Mouse (Mus musculus) heart, adult 10 weeks (tissue): ENCODE results near the gene Atp5d. TPM values are rescaled to one million over a fixed set of nuclear protein-coding genes. Genes with fewer than 3 reads are reported as not detected.

ENCODE experiments used
- polyA plus RNA-seq: library from polyadenylated mRNA; stranded (reverse); fragments of 350-450 nt; fragmentation: Illumina TruSeq; extraction: RNeasy Lipid Tissue Mini Kit (QIAGEN cat#74804); gene quantifications from one replicate; pipeline ENCODE4 v1.2.3, GENCODE M21; 2014; ENCODE audit warnings: low read depth, low replicate concordance

Gene Atp5d
- 1,104 TPM for polyA plus RNA-seq

DNA sequence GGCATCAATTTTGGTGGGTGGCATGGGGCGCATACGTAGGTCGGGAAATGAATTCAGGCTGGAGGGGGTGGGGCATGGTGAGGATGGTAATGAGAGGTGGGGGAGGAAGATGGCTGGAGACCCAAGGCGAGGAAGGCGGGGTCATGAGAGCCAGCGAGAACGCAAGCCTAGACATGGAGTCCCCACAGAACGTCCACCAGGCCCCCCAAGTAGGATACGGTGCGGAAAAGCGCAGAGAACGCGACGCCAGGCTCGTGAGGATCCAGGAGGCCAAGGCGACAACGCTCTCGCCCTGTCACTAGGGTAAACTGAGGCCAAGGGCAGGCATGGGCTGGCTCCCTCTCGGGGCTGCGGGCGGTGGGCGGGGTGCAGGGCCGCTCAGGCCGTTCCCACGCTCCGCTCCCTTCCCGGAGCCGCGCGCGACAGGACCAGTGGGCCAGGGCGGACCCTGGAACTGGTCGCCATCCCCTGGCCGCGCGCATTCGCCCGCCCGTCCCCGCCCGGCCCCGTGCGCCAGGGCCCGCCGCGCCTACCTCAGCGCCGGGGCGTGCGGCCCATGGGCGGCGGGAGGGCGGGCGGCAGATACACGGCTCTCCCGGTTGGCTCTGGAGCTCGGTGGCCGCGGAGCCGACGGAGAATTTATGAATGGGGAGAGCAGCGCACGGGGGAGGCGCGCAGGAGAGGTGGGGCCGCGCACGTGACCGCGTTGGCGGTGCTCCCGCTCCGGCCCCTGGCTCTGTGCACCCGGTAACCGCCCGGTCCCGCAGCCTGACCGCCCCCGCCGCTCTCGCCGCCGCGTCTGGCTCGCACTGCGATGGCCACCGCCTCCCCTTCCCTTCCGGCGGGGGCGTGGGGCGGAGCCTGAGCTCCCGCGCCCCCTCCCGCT, at the start of gene Atp5d:
Gene Atp5d (plus strand): TSS at position 80 of the 886 bp plus-strand sequence.

DNA sequence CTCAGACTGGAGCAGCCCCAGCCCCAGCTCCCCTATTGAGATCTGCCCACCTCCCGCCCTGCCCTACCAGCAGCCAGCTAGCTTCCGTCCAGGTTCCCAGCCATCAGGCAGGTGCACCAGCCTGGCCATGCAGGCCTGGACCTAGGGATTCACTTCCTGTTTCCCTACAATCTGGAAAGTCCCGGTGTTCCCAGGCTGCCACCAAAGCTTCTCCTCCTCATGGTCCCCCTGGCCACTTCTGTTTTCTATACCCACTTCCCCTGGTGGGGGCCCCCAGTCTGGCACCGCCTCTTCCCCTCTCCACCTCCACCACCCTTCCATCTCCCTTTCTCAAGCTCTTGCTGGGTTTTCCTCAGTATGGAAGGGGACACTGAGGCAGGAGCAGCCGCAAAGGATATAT, 33.0 kb upstream of the Atp5d start, which contains the start of gene Sbno2:
Gene Sbno2 (minus strand): TSS at position 112 of the 400 bp plus-strand sequence.

DNA sequence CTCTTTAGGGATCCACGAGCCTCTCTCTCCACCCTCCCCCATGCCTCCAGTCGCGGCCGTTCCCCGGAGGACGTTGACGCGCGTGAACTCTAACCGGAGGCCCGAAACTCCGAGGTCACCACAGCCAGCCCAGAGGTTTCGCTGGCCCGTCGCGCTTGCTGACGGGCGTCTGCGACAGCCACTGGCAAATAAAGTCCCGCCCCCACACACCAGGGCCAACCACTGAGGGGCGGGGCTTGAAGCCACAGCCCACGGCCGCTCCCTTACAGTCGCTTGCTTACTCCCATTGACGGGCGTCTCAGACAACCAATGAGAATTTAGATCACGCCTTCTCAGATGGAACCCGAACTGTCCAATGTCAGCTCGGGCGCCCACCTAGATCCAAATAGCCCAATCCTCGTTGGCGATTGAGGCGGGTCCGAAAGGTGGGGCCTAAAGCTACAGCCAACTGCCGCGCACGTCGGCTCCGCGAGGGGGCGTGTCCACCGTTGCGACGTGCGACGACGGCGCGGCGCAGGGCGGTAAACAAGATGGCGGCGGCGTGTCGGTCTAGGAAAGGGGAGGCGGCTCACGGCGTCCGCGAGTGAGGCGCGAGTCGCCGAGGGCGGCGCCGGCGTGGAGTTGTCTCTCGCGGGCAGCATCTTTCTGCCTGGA, 23.0 kb upstream of the Atp5d start, which contains the start of gene Stk11:
Gene Stk11 (plus strand): TSS at position 514 of the 654 bp plus-strand sequence.

DNA sequence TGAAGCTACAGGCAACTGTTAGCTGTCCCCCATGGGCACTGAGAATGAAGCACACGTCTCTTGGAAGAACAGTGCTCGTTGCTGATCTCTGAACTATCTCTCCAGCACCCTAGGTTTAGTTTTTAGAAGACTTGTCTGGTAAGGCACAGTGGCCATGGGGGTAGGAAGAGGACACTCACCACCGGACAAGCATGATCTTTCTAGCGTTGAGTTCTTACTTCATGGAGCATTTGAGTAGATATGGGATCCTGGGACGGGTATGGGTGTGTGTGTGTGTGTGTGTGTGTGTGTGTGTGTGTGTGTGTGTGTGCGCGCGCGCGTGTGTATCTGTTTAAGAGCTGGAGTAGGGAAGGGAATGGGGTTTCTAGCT, 2.2 kb downstream of the Atp5d start, which contains the start of gene Cbarp:
Gene Cbarp (minus strand): TSS at position 170 of the 370 bp plus-strand sequence.

DNA sequence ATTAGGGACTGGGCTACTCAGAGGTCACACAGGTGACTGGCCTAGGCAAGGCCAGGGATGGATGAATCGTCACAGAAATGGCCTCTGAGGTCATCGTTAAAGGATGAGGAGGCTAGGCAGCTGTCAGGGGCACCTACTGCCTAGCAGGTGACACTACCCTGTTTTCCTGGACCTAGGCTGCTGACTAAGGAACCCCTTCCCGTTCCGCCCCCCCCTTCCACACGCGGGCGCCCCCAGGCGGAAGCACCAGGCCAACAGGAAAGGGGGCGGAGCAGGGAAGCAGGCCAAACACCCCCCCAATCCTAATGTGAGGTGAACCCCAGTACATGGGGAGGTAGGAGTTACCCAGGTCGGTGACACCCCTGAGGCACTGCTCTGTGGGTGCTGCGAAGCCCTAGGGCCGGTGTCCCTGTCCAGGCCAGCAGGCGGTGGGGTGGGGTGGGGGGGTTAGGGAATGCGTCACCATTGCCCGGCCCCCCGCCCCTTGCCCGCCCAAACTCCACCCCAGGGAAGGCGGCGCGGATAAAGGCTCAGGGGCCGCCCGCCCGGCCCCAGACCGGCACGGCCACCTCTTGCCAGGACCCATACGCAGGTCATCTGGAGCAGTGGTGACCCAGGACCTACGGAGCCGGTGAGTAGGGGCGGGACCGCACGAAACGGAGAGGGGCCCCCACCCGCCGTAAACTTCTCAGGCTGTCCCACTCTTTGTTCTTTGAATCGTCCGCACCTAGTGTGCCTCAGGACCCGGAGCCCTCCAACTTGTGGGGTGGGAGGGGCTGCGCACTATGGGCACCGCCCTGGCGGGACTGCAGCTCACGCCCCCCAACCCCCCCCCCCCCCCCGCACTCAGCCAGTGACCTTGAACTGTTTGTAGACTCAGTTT, 9.5 kb downstream of the Atp5d start, which contains the start of gene Midn:
Gene Midn (plus strand): TSS at position 554 of the 883 bp plus-strand sequence.

DNA sequence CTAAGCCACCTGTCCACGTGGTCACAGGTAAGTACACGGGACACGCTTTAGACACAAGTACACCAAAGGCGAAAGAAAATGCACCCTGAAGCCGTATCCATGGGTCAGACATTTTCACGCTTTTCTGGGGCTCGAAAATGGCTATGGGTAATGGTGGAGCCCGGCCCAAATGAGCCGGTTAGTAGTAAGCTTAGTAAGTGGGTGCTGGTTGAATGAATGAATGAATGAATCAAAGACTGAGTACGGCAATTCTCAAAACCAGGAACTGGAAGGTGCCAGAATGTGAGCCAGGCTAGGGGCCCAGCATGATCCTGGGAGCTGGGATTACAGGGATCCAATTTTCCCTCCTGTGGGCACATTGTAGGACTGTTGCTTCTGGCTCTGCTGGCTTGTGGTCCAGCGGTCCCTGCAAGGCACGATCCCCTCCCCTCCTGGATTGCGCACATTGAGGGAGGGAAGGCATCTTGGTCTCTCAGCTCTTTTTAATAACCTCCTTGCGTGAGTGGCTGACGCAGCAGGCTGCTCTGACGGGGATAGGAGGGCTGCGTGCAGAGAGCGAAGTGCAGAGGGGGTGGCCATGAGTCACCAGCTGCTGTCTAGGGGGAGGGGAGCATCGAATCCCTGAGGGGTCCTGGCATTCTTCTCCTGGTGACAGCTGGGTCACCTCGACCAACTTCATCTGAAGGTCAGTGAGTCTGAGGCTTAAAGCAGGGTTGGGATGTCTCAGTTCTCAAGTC, 27.1 kb downstream of the Atp5d start, which contains the start of gene Cirbp:
Gene Cirbp (plus strand): TSS at position 594 of the 737 bp plus-strand sequence.

DNA sequence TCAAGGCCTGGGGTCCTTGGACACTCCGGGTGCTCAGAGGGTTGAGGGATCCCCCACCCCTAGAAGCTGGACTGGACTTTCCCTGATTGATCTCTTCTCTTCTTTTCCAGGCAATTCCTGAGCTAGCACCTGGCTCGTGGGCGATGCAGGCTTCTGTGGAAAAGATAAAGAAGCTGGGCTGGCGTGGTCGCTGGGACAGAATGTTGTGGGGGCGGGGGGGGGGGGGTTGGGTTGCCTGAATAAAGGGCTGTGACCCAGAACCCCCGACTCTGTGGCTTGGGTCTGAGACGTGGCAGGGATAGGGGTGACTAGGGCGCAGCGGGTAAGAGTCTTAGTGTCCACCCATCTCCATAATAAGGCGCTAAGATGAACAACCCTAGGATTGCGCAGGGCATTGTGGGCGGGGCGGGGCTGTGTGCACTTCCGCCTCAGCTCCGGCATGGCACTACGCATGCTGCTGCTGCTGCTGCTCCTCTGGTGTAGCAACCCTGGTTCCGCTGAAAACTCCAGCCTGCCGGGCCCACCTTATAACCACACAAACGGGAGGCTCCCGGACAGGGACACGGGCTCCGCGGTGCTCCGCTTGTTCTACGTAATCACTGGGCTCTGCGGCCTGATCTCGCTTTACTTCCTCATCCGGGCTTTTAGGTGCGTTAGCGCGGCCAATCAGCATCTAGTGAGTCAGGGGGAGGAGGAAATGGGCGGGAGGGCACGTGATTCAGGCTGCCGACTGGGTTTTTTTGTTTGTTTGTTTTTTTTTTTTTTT, 34.3 kb downstream of the Atp5d start, which contains the start of gene 1600002K03Rik:
Gene 1600002K03Rik (plus strand): TSS at position 418 of the 766 bp plus-strand sequence.

DNA sequence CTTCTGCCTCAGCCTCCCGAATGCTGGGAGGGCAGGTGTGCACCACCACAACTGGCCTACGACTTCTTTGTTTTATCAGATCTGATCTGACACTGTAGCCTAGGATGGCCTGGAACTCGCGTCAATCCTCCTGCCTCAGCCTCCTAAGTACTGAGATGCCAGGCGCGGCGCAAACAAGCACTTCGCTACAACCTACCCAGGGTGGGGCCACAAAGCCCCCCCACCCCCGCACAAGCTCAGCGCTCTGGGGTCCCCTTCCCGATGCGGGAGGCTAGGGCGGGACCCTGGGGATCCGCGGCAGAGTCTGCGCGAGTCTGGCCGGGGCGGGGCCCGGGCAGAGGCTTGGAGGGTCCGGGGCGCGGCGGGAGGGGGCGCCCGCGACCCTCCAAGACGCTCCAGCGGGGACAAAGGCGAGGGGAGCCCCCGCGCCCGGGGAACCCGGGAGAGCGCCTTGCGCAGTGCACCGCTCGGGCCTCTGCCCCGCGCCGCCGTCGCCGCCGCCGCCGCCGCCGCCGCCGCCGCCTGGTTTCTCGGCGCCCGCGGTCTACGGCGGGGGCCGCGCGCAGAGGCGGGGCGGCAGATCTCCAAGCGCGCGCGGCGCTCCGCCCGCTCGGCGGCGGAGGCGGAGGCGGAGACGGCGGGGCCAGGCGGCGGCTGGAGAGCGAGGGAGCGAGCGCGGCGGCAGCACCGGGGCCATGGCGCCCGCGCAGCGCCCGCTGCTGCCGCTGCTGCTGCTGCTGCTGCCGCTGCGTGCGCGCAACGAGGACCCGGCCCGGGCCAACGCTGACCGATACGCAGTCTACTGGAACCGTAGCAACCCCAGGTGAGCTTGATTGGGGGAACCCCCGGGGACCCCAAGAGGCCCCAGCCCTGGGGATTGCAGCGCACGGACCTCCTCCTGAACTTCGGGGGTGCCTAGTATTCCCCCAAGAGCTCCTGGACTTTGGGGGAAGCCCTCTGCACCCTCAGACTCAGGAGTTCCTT, 40.9 kb downstream of the Atp5d start, which contains the start of gene Efna2:
Gene Efna2 (plus strand): TSS at position 415 of the 984 bp plus-strand sequence.

Other genes with a start within 250 kb of the Atp5d start
- 72.1 TPM for gene Cfd, start 247.8 kb upstream of the Atp5d start, polyA plus RNA-seq
- gene Med16, start 229.7 kb upstream of the Atp5d start, polyA plus RNA-seq: 25.5 TPM
- gene Gm26602, start 227.8 kb upstream of the Atp5d start, polyA plus RNA-seq: not detected
- 0.55 TPM for gene Kiss1r, start 221.7 kb upstream of the Atp5d start, polyA plus RNA-seq
- gene R3hdm4, start 217.4 kb upstream of the Atp5d start, polyA plus RNA-seq: 70.4 TPM
- gene Arid3a, start 211.6 kb upstream of the Atp5d start, polyA plus RNA-seq: 1.1 TPM
- 21.5 TPM for gene Wdr18, start 178.5 kb upstream of the Atp5d start, polyA plus RNA-seq
- 0.18 TPM for gene Grin3b, start 167.9 kb upstream of the Atp5d start, polyA plus RNA-seq
- 104 TPM for gene Tmem259, start 154.3 kb upstream of the Atp5d start, polyA plus RNA-seq
- 40.1 TPM for gene Cnn2, start 150.0 kb upstream of the Atp5d start, polyA plus RNA-seq
- 7.2 TPM for gene Abca7, start 142.1 kb upstream of the Atp5d start, polyA plus RNA-seq
- gene Arhgap45, start 122.0 kb upstream of the Atp5d start, polyA plus RNA-seq: 5.2 TPM
- gene Polr2e, start 98.8 kb upstream of the Atp5d start, polyA plus RNA-seq: 122 TPM
- 933 TPM for gene Gpx4, start 91.5 kb upstream of the Atp5d start, polyA plus RNA-seq
- gene Sbno2, start 33.1 kb upstream of the Atp5d start, polyA plus RNA-seq: 10.9 TPM
- 137 TPM for gene Stk11, start 22.8 kb upstream of the Atp5d start, polyA plus RNA-seq
- 2.6 TPM for gene Cbarp, start 2.2 kb downstream of the Atp5d start, polyA plus RNA-seq
- 39.3 TPM for gene Midn, start 9.6 kb downstream of the Atp5d start, polyA plus RNA-seq
- gene Cirbp, start 27.4 kb downstream of the Atp5d start, polyA plus RNA-seq: 89.8 TPM
- gene 1600002K03Rik, start 34.3 kb downstream of the Atp5d start, polyA plus RNA-seq: 13.6 TPM
- 1.8 TPM for gene Efna2, start 40.9 kb downstream of the Atp5d start, polyA plus RNA-seq
- 21.1 TPM for gene Mum1, start 87.8 kb downstream of the Atp5d start, polyA plus RNA-seq
- gene Ndufs7, start 110.5 kb downstream of the Atp5d start, polyA plus RNA-seq: 842 TPM
- 7.7 TPM for gene Gamt, start 122.4 kb downstream of the Atp5d start, polyA plus RNA-seq
- 49.3 TPM for gene Dazap1, start 122.9 kb downstream of the Atp5d start, polyA plus RNA-seq
- gene Rps15, start 153.8 kb downstream of the Atp5d start, polyA plus RNA-seq: 1,202 TPM
- gene Apc2, start 157.3 kb downstream of the Atp5d start, polyA plus RNA-seq: 2.0 TPM
- 22.7 TPM for gene 2310011J03Rik, start 181.9 kb downstream of the Atp5d start, polyA plus RNA-seq
- 2.2 TPM for gene Pcsk4, start 190.9 kb downstream of the Atp5d start, polyA plus RNA-seq
- 3.4 TPM for gene Reep6, start 191.3 kb downstream of the Atp5d start, polyA plus RNA-seq
- 64.4 TPM for gene Adamtsl5, start 209.8 kb downstream of the Atp5d start, polyA plus RNA-seq
- gene Plk5, start 217.8 kb downstream of the Atp5d start, polyA plus RNA-seq: 3.1 TPM
- 6.2 TPM for gene Mex3d, start 249.0 kb downstream of the Atp5d start, polyA plus RNA-seq